Mouse (Mus musculus) embryonic fibroblast, embryonic 13.5 days (primary cell): Measurements from ENCODE around the gene Cbr3.
A peak's percentile ranks its signal among the peaks of the same experiment; 100 is the strongest.

Source experiments
- CTCF ChIP-seq: IDR thresholded peaks from 2 replicates; pipeline ENCODE4 v1.5.1; 2011; ENCODE audit warnings: mild to moderate bottlenecking, control low read depth, low read length, moderate library complexity, borderline replicate concordance; ENCODE audit not compliant: insufficient read depth
- POLR2A ChIP-seq: IDR thresholded peaks from 2 replicates; pipeline ENCODE4 v1.6.1; 2011; ENCODE audit warnings: low read depth, mild to moderate bottlenecking, control low read depth, low read length, moderate library complexity

DNA sequence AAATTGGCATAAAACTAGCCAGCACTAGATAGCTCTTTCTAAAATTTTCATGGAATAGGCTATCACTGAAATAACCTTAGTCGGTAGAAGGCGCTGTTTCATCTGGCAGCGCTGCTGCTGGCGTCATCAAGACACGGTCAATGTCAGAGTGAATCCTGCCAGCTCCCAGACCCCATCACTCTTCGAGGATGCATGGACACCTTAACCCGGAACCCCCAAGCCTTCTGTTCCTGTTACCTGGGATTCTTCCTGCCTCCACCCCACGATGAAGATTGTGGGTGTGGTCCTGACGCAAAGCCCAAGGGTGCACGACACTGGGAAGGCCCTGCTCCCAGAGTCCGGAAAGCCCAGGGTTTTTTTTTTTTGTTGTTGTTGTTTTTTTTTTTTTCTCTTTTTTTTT is 27.9 kb downstream of the Cbr3 start:
- TF ChIP-seq POLR2A (0 out of 2 replicates have a peak, but pooled peaks have one; percentile 13), CTCF (peak; percentile 74)
